Mouse (Mus musculus) liver, embryonic 12.5 days (tissue): ENCODE measurements around the gene Pde6c. TPM values are rescaled to one million over a fixed set of nuclear protein-coding genes. Genes with fewer than 3 reads are reported as not detected.
A peak's percentile ranks its signal among the peaks of the same experiment; 100 is the strongest.

Source experiments
- ATAC-seq: fragments of 200-750 bp; cut with Nextera tagmentation; 2 replicates; pipeline ENCODE4 v1.8.0; 2017; ENCODE audit warnings: moderate number of reproducible peaks, mild to moderate bottlenecking, moderate library complexity
- H3K27ac ChIP-seq: fragments of 300-500 bp; sonication (generic); 2 replicates; pipeline ENCODE4 v1.5.1; 2016; ENCODE audit warnings: mild to moderate bottlenecking
- H3K27me3 ChIP-seq: fragments of 300-500 bp; sonication (generic); replicated peaks from 2 replicates; pipeline ENCODE4 v1.6.1; 2016; ENCODE audit warnings: mild to moderate bottlenecking, moderate library complexity
- H3K36me3 ChIP-seq: fragments of 300-500 bp; sonication (generic); 2 replicates; pipeline ENCODE4 v1.6.1; 2016; ENCODE audit warnings: mild to moderate bottlenecking, moderate library complexity
- H3K4me1 ChIP-seq: fragments of 300-500 bp; sonication (generic); 2 replicates; pipeline ENCODE4 v1.6.1; 2016
- H3K4me2 ChIP-seq: fragments of 300-500 bp; sonication (generic); 2 replicates; pipeline ENCODE4 v1.6.1; 2016; ENCODE audit warnings: mild to moderate bottlenecking, moderate library complexity
- H3K4me3 ChIP-seq: fragments of 300-500 bp; sonication (generic); 2 replicates; pipeline ENCODE4 v1.5.1; 2016; ENCODE audit warnings: mild to moderate bottlenecking, moderate library complexity
- H3K9ac ChIP-seq: fragments of 300-500 bp; sonication (generic); 2 replicates; pipeline ENCODE4 v1.6.1; 2016; ENCODE audit warnings: mild to moderate bottlenecking, moderate library complexity
- H3K9me3 ChIP-seq: fragments of 300-500 bp; sonication (generic); replicated peaks from 2 replicates; pipeline ENCODE4 v1.6.1; 2016; ENCODE audit warnings: mild to moderate bottlenecking, moderate library complexity
- WGBS: fragments of 180-500 bp; shearing (Covaris S2); methylation state at CpG from one replicate; pipeline ENCODE4 v1.1.7; 2016; ENCODE audit not compliant: insufficient replicate concordance; 5-methylcytosine and 5-hydroxymethylcytosine counted together
- polyA plus RNA-seq: library from polyadenylated mRNA; unstranded; fragments of >200 nt; fragmentation: Nextera tagmentation; extraction: Ambion mirVana; gene quantifications from 2 replicates; pipeline ENCODE4 v1.2.1, GENCODE M21; 2016

The Pde6c gene
- polyA plus RNA-seq, 1 experiment from 2014 or later: 3.5 TPM

- ATAC-seq: peak; percentile 74
- 65% methylated on average over 21 of the region's 21 CpGs for WGBS
- no peaks in the 10 kb centered on the region for H3K27me3 ChIP-seq
- 0 out of 2 replicates have a peak, but pooled peaks cover 3% of the 10 kb centered on the region for H3K4me1 ChIP-seq
- no peak overlapping the region for H3K4me3 ChIP-seq
- H3K9ac ChIP-seq: no peak overlapping the region; the same call in 1 of the 2 replicates
- no peaks in the 10 kb centered on the region for H3K36me3 ChIP-seq
- no peaks in the 10 kb centered on the region for H3K9me3 ChIP-seq
- peak overlapping the region; percentile 31; the same call in 1 of the 2 replicates for H3K4me2 ChIP-seq
- peak overlapping the region; percentile 62 for H3K27ac ChIP-seq
Measured at GRCm38 (mm10) chr19:38161648-38162354, 29.2 kb downstream of the Pde6c start.

- no peak for ATAC-seq
Measured at GRCm38 (mm10) chr19:38164633-38165032, 32.1 kb downstream of the Pde6c start.

GRCm38 (mm10) chr19:38179675-38180074 lies 47.1 kb downstream of the Pde6c start:
- no peak overlapping the region for H3K4me3 ChIP-seq
- no peak overlapping the region for H3K9ac ChIP-seq
- H3K4me2 ChIP-seq: no peak overlapping the region
- ATAC-seq: no peak
- peaks cover 28% of the 10 kb centered on the region for H3K36me3 ChIP-seq
- no peak overlapping the region for H3K27ac ChIP-seq
- H3K4me1 ChIP-seq: no peaks in the 10 kb centered on the region
- H3K9me3 ChIP-seq: no peaks in the 10 kb centered on the region
- no peaks in the 10 kb centered on the region for H3K27me3 ChIP-seq
- WGBS: 79% methylated on average over 9 of the region's 9 CpGs

More at GRCm38 (mm10) chr19:38164633-38165032, 32.1 kb downstream of the Pde6c start:
- Histone ChIP-seq H3K27me3 (no peaks in the 10 kb centered on the region), H3K9me3 (no peaks in the 10 kb centered on the region), H3K27ac (no peak overlapping the region), H3K4me2 (no peak overlapping the region), H3K4me3 (no peak overlapping the region), H3K9ac (no peak overlapping the region), H3K36me3 (no peaks in the 10 kb centered on the region), H3K4me1 (0 out of 2 replicates have a peak, but pooled peaks cover 3% of the 10 kb centered on the region)
- 28% methylated on average over 2 of the region's 2 CpGs for WGBS

- H3K27ac ChIP-seq: no peak overlapping the region
- ATAC-seq: no peak
Measured at GRCm38 (mm10) chr19:38186631-38187344, 54.2 kb downstream of the Pde6c start.

GRCm38 (mm10) chr19:38187345-38187680 lies 54.7 kb downstream of the Pde6c start:
- H3K4me2 ChIP-seq: no peak overlapping the region
- 77% methylated on average over 2 of the region's 2 CpGs for WGBS
- ATAC-seq: no peak
- H3K36me3 ChIP-seq: peaks cover 42% of the 10 kb centered on the region
- no peak overlapping the region for H3K27ac ChIP-seq
- no peak overlapping the region for H3K9ac ChIP-seq
- H3K4me3 ChIP-seq: no peak overlapping the region
- no peaks in the 10 kb centered on the region; the same call in 1 of the 2 replicates for H3K4me1 ChIP-seq
- H3K27me3 ChIP-seq: no peaks in the 10 kb centered on the region
- no peaks in the 10 kb centered on the region for H3K9me3 ChIP-seq

More at GRCm38 (mm10) chr19:38186631-38187344, 54.2 kb downstream of the Pde6c start:
- Histone ChIP-seq H3K4me1 (no peaks in the 10 kb centered on the region; the same call in 1 of the 2 replicates), H3K9ac (no peak overlapping the region), H3K9me3 (no peaks in the 10 kb centered on the region), H3K4me3 (no peak overlapping the region), H3K36me3 (peaks cover 47% of the 10 kb centered on the region), H3K27me3 (no peaks in the 10 kb centered on the region), H3K4me2 (no peak overlapping the region)
- WGBS: 73% methylated on average over 5 of the region's 5 CpGs

GRCm38 (mm10) chr19:38190606-38191005 lies 58.0 kb downstream of the Pde6c start:
- WGBS: 71% methylated on average over 3 of the region's 3 CpGs
- Histone ChIP-seq H3K27me3 (no peaks in the 10 kb centered on the region), H3K4me3 (no peak overlapping the region), H3K9me3 (no peaks in the 10 kb centered on the region), H3K9ac (no peak overlapping the region), H3K4me2 (no peak overlapping the region), H3K4me1 (no peaks in the 10 kb centered on the region; the same call in 1 of the 2 replicates), H3K36me3 (peaks cover 45% of the 10 kb centered on the region), H3K27ac (no peak overlapping the region)
- ATAC-seq: no peak

GRCm38 (mm10) chr19:38191446-38191845 lies 58.9 kb downstream of the Pde6c start:
- Histone ChIP-seq H3K4me1 (no peaks in the 10 kb centered on the region; the same call in 1 of the 2 replicates), H3K9ac (no peak overlapping the region), H3K9me3 (no peaks in the 10 kb centered on the region), H3K36me3 (peaks cover 39% of the 10 kb centered on the region), H3K27me3 (no peaks in the 10 kb centered on the region), H3K4me3 (no peak overlapping the region), H3K4me2 (no peak overlapping the region), H3K27ac (0 out of 2 replicates have a peak overlapping the region, but pooled peaks have one; percentile 16)
- 73% methylated on average over 5 of the region's 5 CpGs for WGBS
- peak; percentile 60 for ATAC-seq

GRCm38 (mm10) chr19:38195245-38195644 lies 62.7 kb downstream of the Pde6c start:
- Histone ChIP-seq H3K27ac (no peak overlapping the region), H3K36me3 (peaks cover 30% of the 10 kb centered on the region), H3K4me2 (no peak overlapping the region), H3K27me3 (no peaks in the 10 kb centered on the region), H3K4me1 (no peaks in the 10 kb centered on the region), H3K9me3 (no peaks in the 10 kb centered on the region), H3K4me3 (no peak overlapping the region), H3K9ac (no peak overlapping the region)
- 87% methylated on average over 4 of the region's 4 CpGs for WGBS
- ATAC-seq: no peak

- ATAC-seq: no peak
- Histone ChIP-seq H3K4me1 (no peaks in the 10 kb centered on the region), H3K36me3 (peaks cover 35% of the 10 kb centered on the region), H3K27me3 (no peaks in the 10 kb centered on the region), H3K4me3 (no peak overlapping the region), H3K9ac (no peak overlapping the region), H3K9me3 (no peaks in the 10 kb centered on the region), H3K4me2 (no peak overlapping the region), H3K27ac (no peak overlapping the region)
- WGBS: 83% methylated on average over 5 of the region's 5 CpGs
Measured at GRCm38 (mm10) chr19:38198731-38199130, 66.2 kb downstream of the Pde6c start.

GRCm38 (mm10) chr19:38206669-38207068 lies 74.1 kb downstream of the Pde6c start:
- no peaks in the 10 kb centered on the region for H3K27me3 ChIP-seq
- no peaks in the 10 kb centered on the region for H3K9me3 ChIP-seq
- H3K27ac ChIP-seq: no peak overlapping the region
- no peak overlapping the region for H3K4me3 ChIP-seq
- ATAC-seq: no peak
- H3K4me1 ChIP-seq: no peaks in the 10 kb centered on the region
- H3K4me2 ChIP-seq: no peak overlapping the region
- H3K9ac ChIP-seq: no peak overlapping the region
- WGBS: 61% methylated on average over 9 of the region's 9 CpGs
- peaks cover 36% of the 10 kb centered on the region for H3K36me3 ChIP-seq

- Histone ChIP-seq H3K27ac (no peak overlapping the region), H3K9me3 (no peaks in the 10 kb centered on the region), H3K4me2 (no peak overlapping the region), H3K27me3 (no peaks in the 10 kb centered on the region), H3K9ac (no peak overlapping the region), H3K36me3 (peaks cover 32% of the 10 kb centered on the region), H3K4me3 (no peak overlapping the region), H3K4me1 (peaks cover under 1% of the 10 kb centered on the region; the same call in 1 of the 2 replicates)
- ATAC-seq: no peak
- 87% methylated on average over 3 of the region's 3 CpGs for WGBS
Measured at GRCm38 (mm10) chr19:38217696-38218095, 85.1 kb downstream of the Pde6c start.

GRCm38 (mm10) chr19:38223356-38223904 lies 90.8 kb downstream of the Pde6c start:
- Histone ChIP-seq H3K36me3 (peaks cover 8% of the 10 kb centered on the region), H3K4me2 (peak overlapping the region; percentile 75), H3K27ac (peak overlapping the region; percentile 79), H3K9me3 (no peaks in the 10 kb centered on the region), H3K27me3 (no peaks in the 10 kb centered on the region), H3K4me1 (peaks cover 16% of the 10 kb centered on the region), H3K4me3 (peak overlapping the region; percentile 83), H3K9ac (peak overlapping the region; percentile 76)
- 8% methylated on average over 12 of the region's 12 CpGs for WGBS
- peak; percentile 58 for ATAC-seq
